In genomic region chr9:51934641-51935040, GRCm38 (mm10) we compare ENCODE assay signal across 13 mouse cellular contexts.
"Had no signal": no experiment of that assay in that cellular context is flagged by ENCODE, and none has a peak within 500 bp of the region (broad histone marks: within the 10 kb centered on the region; RNA-seq: fewer than 3 reads in every experiment).

No protein-coding gene starts in this region.

- ATAC-seq: hindbrain, postnatal 0 days; midbrain, embryonic 16.5 days had no signal

- H3K4me2 ChIP-seq: midbrain, embryonic 12.5 days; neural tube, embryonic 13.5 days had no signal

- H3K9me3 ChIP-seq: midbrain, embryonic 12.5 days; neural tube, embryonic 13.5 days had no signal

- H3K4me1 ChIP-seq: midbrain, embryonic 12.5 days; neural tube, embryonic 13.5 days had no signal

- H3K9ac ChIP-seq: liver, embryonic 14.5 days; midbrain, embryonic 12.5 days; neural tube, embryonic 13.5 days had no signal

- H3K27ac ChIP-seq: hindbrain, postnatal 0 days; kidney, postnatal 0 days; liver, embryonic 14.5 days; midbrain, embryonic 12.5 days; neural tube, embryonic 13.5 days; stomach, postnatal 0 days had no signal

- H3K36me3 ChIP-seq: midbrain, embryonic 12.5 days; neural tube, embryonic 13.5 days had no signal

- H3K27me3 ChIP-seq: midbrain, embryonic 12.5 days; neural tube, embryonic 13.5 days had no signal

- H3K4me3 ChIP-seq: midbrain, embryonic 12.5 days; neural tube, embryonic 13.5 days had no signal

- DNase-seq: kidney, adult 11 months; kidney, adult 9 months; kidney, postnatal 36 days; liver; lung, adult 18-20 months; thymus, postnatal 4 days had no signal
